Mouse (Mus musculus) ES-E14 (cell line): ENCODE data around the gene Tspyl4. TPM values are rescaled to one million over a fixed set of nuclear protein-coding genes. Genes with fewer than 3 reads are reported as not detected.

ENCODE experiments used
- DNase-seq: peaks from one replicate; pipeline ENCODE4 v3.0.0-alpha.2; 2013; ENCODE audit warnings: low read depth, low spot score
- H3K27ac ChIP-seq: 2 replicates; pipeline ENCODE4 v1.5.1; 2012; ENCODE audit warnings: low read depth, mild to moderate bottlenecking, low read length, moderate library complexity, mixed read lengths; ENCODE audit not compliant: poor library complexity, insufficient read depth, severe bottlenecking
- H3K36me3 ChIP-seq: 2 replicates; pipeline ENCODE4 v1.6.1; 2012; ENCODE audit warnings: mild to moderate bottlenecking, low read length, moderate library complexity, mixed read lengths; ENCODE audit not compliant: control insufficient read depth, poor library complexity, insufficient read depth, severe bottlenecking
- H3K4me1 ChIP-seq, 2 experiments: fragments of 150-350 bp in 1 of 2; sonication (generic) in 1 of 2; 2 replicates each; pipeline ENCODE4 v1.6.1; 2012; ENCODE audit warnings: low read length in 2 of 2, mild to moderate bottlenecking in 1 of 2, mixed read lengths in 1 of 2; ENCODE audit not compliant: control insufficient read depth in 2 of 2, insufficient read depth in 2 of 2, poor library complexity in 1 of 2
- H3K4me3 ChIP-seq, 2 experiments: fragments of 150-350 bp in 1 of 2; sonication (generic) in 1 of 2; 2 replicates each; pipeline ENCODE4 v1.5.1; 2012; ENCODE audit warnings: low read length in 2 of 2, low read depth in 1 of 2, mild to moderate bottlenecking in 1 of 2, mixed read lengths in 1 of 2; ENCODE audit not compliant: insufficient read depth in 1 of 2, poor library complexity in 1 of 2, severe bottlenecking in 1 of 2
- H3K9ac ChIP-seq: 2 replicates; pipeline ENCODE4 v1.6.1; 2012; ENCODE audit warnings: low read depth, mild to moderate bottlenecking, low read length, mixed read lengths; ENCODE audit not compliant: poor library complexity, insufficient read depth, severe bottlenecking
- H3K9me3 ChIP-seq: fragments of 150-350 bp; sonication (generic); 2 replicates; pipeline ENCODE4 v1.6.1; 2012; ENCODE audit warnings: low read depth, mild to moderate bottlenecking, low read length; ENCODE audit not compliant: control insufficient read depth, insufficient read depth
- CHD2 ChIP-seq: IDR thresholded peaks from 2 replicates; pipeline ENCODE4 v1.6.1; 2014; ENCODE audit warnings: mild to moderate bottlenecking, low read depth, low read length, inconsistent platforms
- HCFC1 ChIP-seq: IDR thresholded peaks from 2 replicates; pipeline ENCODE4 v1.6.1; 2012; ENCODE audit warnings: low read length, inconsistent platforms, borderline replicate concordance; ENCODE audit not compliant: insufficient read depth
- MAFK ChIP-seq: IDR thresholded peaks from 2 replicates; pipeline ENCODE4 v1.6.1; 2014; ENCODE audit warnings: mild to moderate bottlenecking, low read depth, low read length, inconsistent platforms; ENCODE audit not compliant: insufficient read depth
- ZC3H11A ChIP-seq: IDR thresholded peaks from 2 replicates; pipeline ENCODE4 v1.6.1; 2012; ENCODE audit warnings: low read depth, mild to moderate bottlenecking, inconsistent platforms, low read length, borderline replicate concordance
- ZNF384 ChIP-seq: IDR thresholded peaks from 2 replicates; pipeline ENCODE4 v1.6.1; 2012; ENCODE audit warnings: low read depth, low read length, inconsistent platforms
- in situ Hi-C, 2 experiments: fragments of 600-800 bp; cut with MboI; formaldehyde crosslinking; loops; one replicate each; pipeline ENCODE4 v1.15.1; 2025; ENCODE audit warnings: low sequenced_read_pairs in 2 of 2, inconsistent platforms in 1 of 2; ENCODE audit not compliant: unreplicated experiment in 2 of 2
- total RNA-seq: library from RNA; depleted of rRNA; stranded (reverse); fragments of 300-350 nt; gene quantifications from 2 replicates; pipeline ENCODE4 v1.2.3, GENCODE M21; 2012

Gene Tspyl4
- total RNA-seq, 1 experiment, result 4.3 TPM

DNA sequence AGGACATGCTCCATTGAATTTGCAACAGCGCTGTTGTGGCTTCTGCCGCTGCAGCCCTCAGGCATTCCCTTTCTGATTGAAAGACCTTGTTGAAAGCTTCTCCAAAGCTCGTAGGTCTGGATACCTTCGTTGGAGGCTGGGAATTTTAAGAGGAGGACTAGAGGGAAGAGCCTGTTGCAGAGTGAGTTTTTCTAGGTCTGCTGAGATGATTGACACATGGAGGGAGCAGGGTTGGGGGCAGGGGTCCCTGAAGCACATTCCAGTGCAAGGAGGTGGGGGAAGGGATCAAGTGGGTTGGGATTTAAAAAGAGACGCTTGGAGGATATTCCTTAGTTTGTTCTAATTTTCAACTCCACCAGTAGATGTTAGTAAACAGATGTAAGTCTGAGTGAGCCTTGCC, 3.1 kb downstream of the Tspyl4 start:
- Histone ChIP-seq H3K9ac (no peak overlapping the region), H3K4me1 (peaks cover 0 to 3% of the 10 kb centered on the region in 2 experiments; a peak in 1 of 4 replicates), H3K36me3 (no peaks in the 10 kb centered on the region), H3K9me3 (no peaks in the 10 kb centered on the region), H3K27ac (no peak overlapping the region), H3K4me3 (no peak overlapping the region)
- TF ChIP-seq ZC3H11A (no peak), HCFC1 (no peak), MAFK (no peak), CHD2 (no peak), ZNF384 (no peak)
- in situ Hi-C loops, result no loop called here
- no peak for DNase-seq

DNA sequence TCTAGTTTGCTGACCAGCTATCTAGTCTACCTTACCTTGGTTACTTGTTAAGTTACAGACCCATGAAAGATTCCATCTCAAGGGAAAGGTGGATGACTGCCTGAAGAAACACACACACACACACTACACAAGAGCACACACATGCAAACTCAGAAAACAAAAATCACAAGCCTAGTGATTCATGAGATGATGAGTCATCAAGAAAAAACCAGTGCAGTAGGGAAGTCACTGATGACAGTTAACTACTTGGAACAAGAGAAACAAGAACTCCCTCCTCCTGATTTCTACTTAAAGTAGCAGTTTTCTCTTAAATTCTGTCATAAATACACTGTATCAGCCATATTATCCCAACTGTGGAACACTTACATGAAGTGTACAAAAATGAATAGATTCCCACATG, 9.8 kb downstream of the Tspyl4 start:
- in situ Hi-C loops, result no loop called here
- Histone ChIP-seq H3K27ac (no peak overlapping the region), H3K9me3 (no peaks in the 10 kb centered on the region), H3K4me3 (no peak overlapping the region), H3K36me3 (no peaks in the 10 kb centered on the region), H3K4me1 (no peaks in the 10 kb centered on the region), H3K9ac (no peak overlapping the region)
- no peak for DNase-seq
- no peak for TF ChIP-seq ZNF384
- no peak for TF ChIP-seq HCFC1
- TF ChIP-seq ZC3H11A, result no peak
- no peak for TF ChIP-seq CHD2
- TF ChIP-seq MAFK, result no peak

DNA sequence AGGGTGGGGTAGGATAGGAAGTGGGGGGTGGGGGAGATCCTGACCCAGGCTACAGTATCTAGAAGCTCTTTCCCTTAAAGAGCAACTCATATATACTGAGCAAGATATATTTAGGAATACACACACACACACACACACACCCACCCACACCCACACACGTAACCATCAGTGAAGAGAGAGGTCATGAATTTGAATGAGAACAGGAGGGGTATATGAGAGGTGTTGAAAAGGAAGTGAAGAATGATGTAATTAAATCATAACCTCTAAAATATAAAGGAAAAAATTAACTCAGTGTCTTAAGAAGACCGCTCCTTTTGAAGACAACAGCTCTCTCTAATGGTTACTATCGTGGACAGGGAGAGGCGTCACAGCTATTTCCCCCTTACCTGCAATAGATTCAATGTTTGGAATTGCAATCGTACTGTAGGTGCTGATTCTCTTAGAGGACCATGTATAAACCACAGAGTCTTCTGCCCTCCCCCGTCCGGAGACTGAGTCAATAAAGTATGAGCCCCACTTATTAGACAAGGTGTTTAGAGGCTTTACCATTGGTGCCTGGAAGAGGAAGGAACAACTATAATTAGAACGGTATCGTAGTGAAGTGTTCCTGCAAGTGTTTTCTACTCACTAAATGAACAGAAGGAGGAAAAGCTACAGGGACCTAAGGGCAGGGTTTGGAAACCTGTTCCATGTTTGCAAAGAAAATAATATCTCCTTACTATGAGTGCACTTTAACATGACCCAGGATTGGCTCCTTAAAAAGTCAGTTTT, 12.9 kb downstream of the Tspyl4 start:
- no peak overlapping the region for H3K27ac ChIP-seq
- H3K36me3 ChIP-seq, result no peaks in the 10 kb centered on the region; the same call in 1 of the 2 replicates
- H3K4me1 ChIP-seq, result no peaks in the 10 kb centered on the region
- H3K9me3 ChIP-seq, result no peaks in the 10 kb centered on the region
- DNase-seq, result no peak
- no peak overlapping the region for H3K9ac ChIP-seq
- in situ Hi-C loops, result no loop called here
- no peak for TF ChIP-seq HCFC1
- no peak overlapping the region for H3K4me3 ChIP-seq

DNA sequence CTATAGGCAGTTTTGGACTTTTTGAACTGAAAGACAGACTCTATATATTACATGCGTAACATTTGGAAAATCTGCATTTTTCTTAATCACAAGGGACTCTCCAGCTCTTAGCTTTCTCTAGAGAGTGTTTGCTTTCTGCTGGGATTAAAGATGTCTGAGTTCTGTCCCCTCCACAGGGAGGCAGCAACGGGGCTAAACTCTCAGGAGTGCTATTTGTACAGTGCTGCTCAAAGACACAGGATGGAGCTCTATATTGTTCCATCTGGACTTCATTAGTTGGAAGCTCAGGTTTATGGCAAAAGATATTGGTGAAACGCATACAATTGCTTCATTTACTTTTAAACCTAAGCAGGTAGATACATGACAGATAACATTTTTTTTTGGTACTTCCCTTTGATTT, 15.3 kb downstream of the Tspyl4 start:
- Histone ChIP-seq H3K27ac (no peak overlapping the region), H3K36me3 (no peaks in the 10 kb centered on the region; the same call in 1 of the 2 replicates), H3K9ac (no peak overlapping the region), H3K4me3 (no peak overlapping the region), H3K4me1 (peaks cover 0 to 8% of the 10 kb centered on the region in 2 experiments; a peak in 1 of 4 replicates), H3K9me3 (no peaks in the 10 kb centered on the region)
- TF ChIP-seq MAFK (no peak), ZNF384 (no peak)
- in situ Hi-C loops, result no loop called here
- DNase-seq, result no peak

DNA sequence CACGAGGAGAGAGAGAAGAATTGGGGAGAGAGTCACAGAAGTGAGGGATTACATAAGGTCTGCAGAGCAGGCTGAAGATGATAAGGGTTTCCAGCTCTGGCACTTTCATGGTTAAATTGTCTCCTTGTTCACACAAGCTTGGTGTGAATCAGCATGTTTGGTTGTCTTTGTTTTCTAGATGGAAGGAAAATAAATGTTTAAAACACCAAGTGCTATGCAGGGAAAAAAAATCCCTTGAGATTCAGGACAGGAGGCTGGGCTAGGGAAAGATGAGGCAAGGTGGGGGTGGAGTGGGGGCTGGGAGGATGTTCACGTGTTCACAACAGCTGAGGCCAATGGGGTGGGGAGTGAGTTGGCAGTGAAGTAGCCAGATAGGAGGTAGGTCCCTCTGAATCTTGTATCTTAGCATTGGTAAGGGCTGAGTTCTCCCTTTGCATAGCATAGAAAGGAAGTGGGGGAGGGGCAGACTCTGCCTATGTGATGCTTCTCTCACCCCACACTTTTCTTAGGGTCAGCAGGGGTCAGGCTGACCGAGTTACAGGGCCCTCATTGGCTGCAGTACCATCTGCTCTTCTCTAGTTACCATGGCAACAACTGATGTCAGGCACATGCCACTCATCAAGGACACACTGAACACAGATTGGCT, 19.5 kb downstream of the Tspyl4 start:
- H3K9me3 ChIP-seq, result no peaks in the 10 kb centered on the region
- H3K9ac ChIP-seq, result no peak overlapping the region
- no peaks in the 10 kb centered on the region; the same call in 1 of the 2 replicates for H3K36me3 ChIP-seq
- no peak for TF ChIP-seq MAFK
- no peak for TF ChIP-seq ZNF384
- TF ChIP-seq HCFC1, result no peak
- no peak for TF ChIP-seq ZC3H11A
- no peak for TF ChIP-seq CHD2
- H3K27ac ChIP-seq, result no peak overlapping the region
- H3K4me1 ChIP-seq, result peaks cover 0 to 8% of the 10 kb centered on the region in 2 experiments; a peak in 1 of 4 replicates
- DNase-seq, result no peak
- in situ Hi-C loops, result no loop called here
- H3K4me3 ChIP-seq, result no peak overlapping the region
